Mouse (Mus musculus) midbrain, embryonic 16.5 days (tissue): Measurements from ENCODE around the gene Cast. TPM values are rescaled to one million over a fixed set of nuclear protein-coding genes. Genes with fewer than 3 reads are reported as not detected.

Source experiments
- ATAC-seq: fragments of 200-750 bp; cut with Nextera tagmentation; 2 replicates; pipeline ENCODE4 v1.8.0; 2017; ENCODE audit warnings: moderate TSS enrichment
- H3K27ac ChIP-seq: fragments of 300-500 bp; sonication (generic); 2 replicates; pipeline ENCODE4 v1.5.1; 2014; ENCODE audit warnings: mild to moderate bottlenecking, low read length, mixed read lengths
- H3K27me3 ChIP-seq: fragments of 300-500 bp; sonication (generic); 2 replicates; pipeline ENCODE4 v1.6.1; 2014; ENCODE audit warnings: low read depth, low read length, mixed read lengths; ENCODE audit not compliant: control insufficient read depth, insufficient read depth
- H3K36me3 ChIP-seq: fragments of 300-500 bp; sonication (generic); 2 replicates; pipeline ENCODE4 v1.6.1; 2014; ENCODE audit warnings: mild to moderate bottlenecking, low read length, moderate library complexity, mixed read lengths; ENCODE audit not compliant: control insufficient read depth, insufficient read depth
- H3K4me1 ChIP-seq: fragments of 300-500 bp; sonication (generic); 2 replicates; pipeline ENCODE4 v1.6.1; 2014; ENCODE audit warnings: mild to moderate bottlenecking, low read length, mixed read lengths; ENCODE audit not compliant: control insufficient read depth, insufficient read depth
- H3K4me2 ChIP-seq: fragments of 300-500 bp; sonication (generic); 2 replicates; pipeline ENCODE4 v1.6.1; 2014; ENCODE audit warnings: mild to moderate bottlenecking, low read length, mixed read lengths
- H3K4me3 ChIP-seq: fragments of 300-500 bp; sonication (generic); 2 replicates; pipeline ENCODE4 v1.5.1; 2014; ENCODE audit warnings: low read depth, mild to moderate bottlenecking, low read length, moderate library complexity, mixed read lengths
- H3K9ac ChIP-seq: fragments of 300-500 bp; sonication (generic); 2 replicates; pipeline ENCODE4 v1.6.1; 2014; ENCODE audit warnings: low read depth, low read length, mixed read lengths
- H3K9me3 ChIP-seq: fragments of 300-500 bp; sonication (generic); replicated peaks from 2 replicates; pipeline ENCODE4 v1.6.1; 2014; ENCODE audit warnings: mild to moderate bottlenecking, low read length, mixed read lengths; ENCODE audit not compliant: control insufficient read depth, poor library complexity, severe bottlenecking
- WGBS: fragments of 180-500 bp; shearing (Covaris S2); extraction: QIAGEN DNeasy Blood & Tissue Kit; methylation state at CpG from one replicate; pipeline ENCODE4 v1.1.7; 2014; 5-methylcytosine and 5-hydroxymethylcytosine counted together
- polyA plus RNA-seq: library from polyadenylated mRNA; unstranded; fragments of >200 nt; fragmentation: Nextera tagmentation; extraction: Ambion mirVana; gene quantifications from 2 replicates; pipeline ENCODE4 v1.2.1, GENCODE M21; 2015

The Cast gene
- polyA plus RNA-seq, 1 experiment from 2014 or later, result 7.2 TPM

GRCm38 (mm10) chr13:74806934-74807333 lies 1.7 kb downstream of the Cast start:
- 62% methylated on average over 5 of the region's 5 CpGs for WGBS
- no peak for ATAC-seq
- no peak overlapping the region for H3K4me3 ChIP-seq
- H3K9me3 ChIP-seq, result no peaks in the 10 kb centered on the region
- H3K36me3 ChIP-seq, result no peaks in the 10 kb centered on the region
- no peak overlapping the region for H3K4me2 ChIP-seq
- H3K27me3 ChIP-seq, result no peaks in the 10 kb centered on the region; the same call in 1 of the 2 replicates
- peaks cover 7% of the 10 kb centered on the region; the same call in 1 of the 2 replicates for H3K4me1 ChIP-seq
- no peak overlapping the region for H3K27ac ChIP-seq
- no peak overlapping the region for H3K9ac ChIP-seq

DNA sequence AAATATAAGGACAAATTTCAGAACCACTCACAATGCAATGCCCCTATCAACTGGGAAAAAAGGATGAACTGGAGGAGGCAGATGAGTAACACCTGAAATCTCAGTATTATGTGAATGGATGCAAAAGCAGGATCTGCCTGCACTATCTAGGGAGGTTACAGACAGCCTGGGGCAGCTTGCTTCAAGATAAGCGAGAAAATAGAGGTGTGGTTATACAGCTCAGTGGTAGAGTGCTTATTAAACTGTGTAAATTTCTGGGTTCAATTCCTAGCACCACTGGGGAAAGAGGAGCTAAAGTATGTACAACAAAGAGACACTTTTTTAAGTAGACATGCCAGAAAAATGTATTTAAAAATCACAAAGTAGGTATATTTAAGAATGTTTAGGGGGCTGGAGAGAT lies 14.2 kb downstream of the Cast start:
- H3K4me3 ChIP-seq, result no peak overlapping the region
- WGBS, result 79% methylated on average over 1 of the region's 1 CpGs
- no peak overlapping the region for H3K27ac ChIP-seq
- H3K36me3 ChIP-seq, result no peaks in the 10 kb centered on the region
- ATAC-seq, result no peak
- no peaks in the 10 kb centered on the region for H3K4me1 ChIP-seq
- no peak overlapping the region for H3K9ac ChIP-seq
- no peak overlapping the region for H3K4me2 ChIP-seq
- no peaks in the 10 kb centered on the region for H3K9me3 ChIP-seq
- H3K27me3 ChIP-seq, result no peaks in the 10 kb centered on the region

GRCm38 (mm10) chr13:74787681-74788080 lies 20.9 kb downstream of the Cast start:
- H3K4me3 ChIP-seq, result no peak overlapping the region
- H3K27ac ChIP-seq, result no peak overlapping the region
- H3K9me3 ChIP-seq, result no peaks in the 10 kb centered on the region
- no peak overlapping the region for H3K4me2 ChIP-seq
- H3K27me3 ChIP-seq, result no peaks in the 10 kb centered on the region
- no peak overlapping the region for H3K9ac ChIP-seq
- no peak for ATAC-seq
- WGBS, result 0% methylated on average over 1 of the region's 1 CpGs
- H3K36me3 ChIP-seq, result no peaks in the 10 kb centered on the region
- H3K4me1 ChIP-seq, result no peaks in the 10 kb centered on the region

- 67% methylated on average over 1 of the region's 1 CpGs for WGBS
- H3K4me2 ChIP-seq, result no peak overlapping the region
- no peak for ATAC-seq
- no peaks in the 10 kb centered on the region for H3K9me3 ChIP-seq
- H3K36me3 ChIP-seq, result no peaks in the 10 kb centered on the region
- H3K27ac ChIP-seq, result no peak overlapping the region
- no peak overlapping the region for H3K9ac ChIP-seq
- no peaks in the 10 kb centered on the region for H3K27me3 ChIP-seq
- no peak overlapping the region for H3K4me3 ChIP-seq
- H3K4me1 ChIP-seq, result peaks cover 2% of the 10 kb centered on the region; the same call in 1 of the 2 replicates
These were observed 36.5 kb downstream of the Cast start for GRCm38 (mm10) chr13:74772151-74772550.

DNA sequence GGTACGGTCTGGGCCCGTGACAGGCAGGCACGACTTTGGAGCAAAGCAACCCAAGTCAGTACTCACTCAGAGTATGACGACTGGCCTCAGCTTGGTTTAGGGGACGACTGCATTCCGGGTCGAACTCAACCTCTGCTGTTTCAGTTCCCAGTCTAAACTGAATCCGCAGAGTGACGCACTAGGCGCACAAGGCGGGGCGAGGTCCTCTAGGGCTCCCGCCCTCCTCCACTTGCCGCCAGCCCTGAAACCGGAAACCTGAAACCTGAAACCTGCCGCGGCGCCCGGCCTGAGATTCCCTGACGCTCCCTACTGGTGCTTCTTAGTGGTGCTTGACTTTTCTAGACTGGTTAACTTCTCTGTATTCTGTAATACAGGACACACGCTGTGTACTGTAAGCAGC lies 38.1 kb downstream of the Cast start:
- H3K4me3 ChIP-seq, result peak overlapping the region; percentile 47
- H3K4me1 ChIP-seq, result peaks cover 2% of the 10 kb centered on the region; the same call in 1 of the 2 replicates
- H3K36me3 ChIP-seq, result no peaks in the 10 kb centered on the region
- WGBS, result under 1% methylated on average over 21 of the region's 21 CpGs
- H3K27ac ChIP-seq, result no peak overlapping the region
- peak; percentile 96 for ATAC-seq
- H3K27me3 ChIP-seq, result no peaks in the 10 kb centered on the region
- H3K4me2 ChIP-seq, result peak overlapping the region; percentile 89
- peak overlapping the region; percentile 63 for H3K9ac ChIP-seq
- no peaks in the 10 kb centered on the region for H3K9me3 ChIP-seq

DNA sequence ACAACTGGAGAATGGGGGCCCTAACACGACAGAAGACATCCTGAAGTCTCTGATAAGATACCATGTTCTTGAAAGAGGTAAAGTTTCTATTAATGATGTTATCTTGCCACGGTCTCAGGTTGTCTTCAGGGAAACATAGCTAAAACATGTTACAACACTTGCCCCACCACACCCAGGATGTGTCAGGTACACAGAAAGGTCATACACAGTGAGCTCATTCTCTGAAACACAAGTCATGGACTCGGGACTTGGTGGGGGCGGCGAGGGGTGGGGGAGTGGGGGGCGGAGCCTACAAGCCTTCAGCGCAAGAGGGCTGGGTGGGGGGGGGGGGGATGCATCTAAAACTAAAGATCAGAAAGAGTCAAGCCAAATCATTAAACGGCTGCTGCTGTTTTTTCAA lies 38.7 kb downstream of the Cast start:
- H3K9ac ChIP-seq, result no peak overlapping the region
- H3K27me3 ChIP-seq, result no peaks in the 10 kb centered on the region
- H3K4me3 ChIP-seq, result peak overlapping the region; percentile 47
- peak overlapping the region; percentile 89 for H3K4me2 ChIP-seq
- H3K27ac ChIP-seq, result no peak overlapping the region
- no peaks in the 10 kb centered on the region for H3K36me3 ChIP-seq
- no peaks in the 10 kb centered on the region for H3K9me3 ChIP-seq
- WGBS, result 23% methylated on average over 6 of the region's 8 CpGs
- peak; percentile 68; the same call in 1 of the 2 replicates for ATAC-seq
- H3K4me1 ChIP-seq, result peaks cover 2% of the 10 kb centered on the region; the same call in 1 of the 2 replicates

- 64% methylated on average over 2 of the region's 2 CpGs for WGBS
- no peak overlapping the region for H3K9ac ChIP-seq
- H3K27ac ChIP-seq, result no peak overlapping the region
- no peaks in the 10 kb centered on the region for H3K9me3 ChIP-seq
- no peak overlapping the region for H3K4me3 ChIP-seq
- no peaks in the 10 kb centered on the region for H3K27me3 ChIP-seq
- peaks cover 2% of the 10 kb centered on the region; the same call in 1 of the 2 replicates for H3K4me1 ChIP-seq
- H3K4me2 ChIP-seq, result no peak overlapping the region
- no peak for ATAC-seq
- H3K36me3 ChIP-seq, result no peaks in the 10 kb centered on the region
These were observed 41.4 kb downstream of the Cast start for GRCm38 (mm10) chr13:74767186-74767585.

- Histone ChIP-seq H3K27me3 (no peaks in the 10 kb centered on the region), H3K4me2 (no peak overlapping the region), H3K36me3 (no peaks in the 10 kb centered on the region), H3K9me3 (no peaks in the 10 kb centered on the region; the same call in 1 of the 2 replicates), H3K4me1 (no peaks in the 10 kb centered on the region), H3K27ac (no peak overlapping the region), H3K9ac (no peak overlapping the region), H3K4me3 (no peak overlapping the region)
- ATAC-seq, result no peak
- WGBS, result 76% methylated on average over 1 of the region's 1 CpGs
These were observed 45.9 kb downstream of the Cast start for GRCm38 (mm10) chr13:74762741-74763140.

DNA sequence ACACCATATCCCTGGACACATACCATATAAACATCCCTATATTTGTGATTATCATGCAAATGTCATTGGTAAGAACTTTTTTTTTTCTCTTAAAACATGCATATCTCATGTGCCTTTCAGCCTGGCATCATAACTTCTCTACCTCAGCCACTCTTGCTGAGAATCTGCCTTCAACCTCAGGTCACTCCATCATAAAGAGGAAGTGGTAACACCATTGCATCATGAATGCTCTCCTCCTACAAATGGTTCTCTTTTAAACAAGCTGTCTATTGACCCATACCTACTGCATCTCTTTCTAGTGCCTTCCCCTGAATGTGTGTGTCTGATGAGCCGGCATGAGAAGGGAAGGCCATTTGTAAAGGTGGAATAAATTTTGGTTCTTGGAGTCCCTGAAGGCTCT lies 49.5 kb downstream of the Cast start:
- Histone ChIP-seq H3K4me1 (no peaks in the 10 kb centered on the region), H3K27ac (no peak overlapping the region), H3K36me3 (no peaks in the 10 kb centered on the region), H3K9me3 (no peaks in the 10 kb centered on the region; the same call in 1 of the 2 replicates), H3K4me2 (no peak overlapping the region), H3K9ac (no peak overlapping the region), H3K4me3 (no peak overlapping the region), H3K27me3 (no peaks in the 10 kb centered on the region)
- ATAC-seq, result no peak
- WGBS, result 93% methylated on average over 1 of the region's 1 CpGs
